Mouse (Mus musculus) olfactory bulb, adult 2 months (tissue): ENCODE data around the gene Sept1. TPM values are rescaled to one million over a fixed set of nuclear protein-coding genes. Genes with fewer than 3 reads are reported as not detected.

Experiments used
- H3K27ac ChIP-seq: fragments of 200-500 bp; 2 replicates; pipeline ENCODE4 v1.5.1; 2012; ENCODE audit warnings: low read depth, low read length; ENCODE audit not compliant: insufficient read depth
- H3K4me1 ChIP-seq: fragments of 200-500 bp; 2 replicates; pipeline ENCODE4 v1.6.1; 2012; ENCODE audit warnings: low read length; ENCODE audit not compliant: control insufficient read depth, insufficient read depth
- H3K4me3 ChIP-seq: fragments of 200-500 bp; 2 replicates; pipeline ENCODE4 v1.5.1; 2012; ENCODE audit warnings: mild to moderate bottlenecking, low read depth, low read length, moderate library complexity; ENCODE audit not compliant: insufficient read depth
- CTCF ChIP-seq: fragments of 200-500 bp; IDR thresholded peaks from 2 replicates; pipeline ENCODE4 v1.5.1; 2012; ENCODE audit warnings: low read depth, mild to moderate bottlenecking, low read length, moderate library complexity; ENCODE audit not compliant: insufficient read depth
- POLR2A ChIP-seq: fragments of 200-500 bp; IDR thresholded peaks from 2 replicates; pipeline ENCODE4 v1.6.1; 2012; ENCODE audit warnings: mild to moderate bottlenecking, low read depth, low read length, moderate library complexity; ENCODE audit not compliant: insufficient read depth
- WGBS: fragments of 180-500 bp; shearing (Covaris S2); methylation state at CpG from one replicate; pipeline ENCODE4 v1.1.7; 2018; 5-methylcytosine and 5-hydroxymethylcytosine counted together
- polyA plus RNA-seq: library from polyadenylated mRNA; stranded (reverse); fragments of >200 nt; gene quantifications from 2 replicates; pipeline ENCODE4 v1.2.4, GENCODE M21; 2012; ENCODE audit warnings: low replicate concordance; ENCODE audit not compliant: missing spikeins, insufficient read depth, insufficient read length

Gene Sept1
- polyA plus RNA-seq, 1 experiment: 2,394 TPM

- TF ChIP-seq CTCF: no peak
- TF ChIP-seq POLR2A: no peak
- 52% methylated on average over 2 of the region's 2 CpGs for WGBS
- Histone ChIP-seq H3K4me1 (peaks cover 11% of the 10 kb centered on the region), H3K4me3 (no peak overlapping the region), H3K27ac (no peak overlapping the region)
These were observed 1.8 kb upstream of the Sept1 start for GRCm38 (mm10) chr7:127234777-127235176.

GRCm38 (mm10) chr7:127233765-127234164 is 835 bp upstream of the Sept1 start:
- WGBS: 3% methylated on average over 9 of the region's 9 CpGs
- Histone ChIP-seq H3K4me3 (peak overlapping the region; percentile 86), H3K27ac (no peak overlapping the region), H3K4me1 (peaks cover 11% of the 10 kb centered on the region)
- no peak for TF ChIP-seq POLR2A
- no peak for TF ChIP-seq CTCF

GRCm38 (mm10) chr7:127233368-127233749 is 429 bp upstream of the Sept1 start:
- peaks cover 11% of the 10 kb centered on the region for H3K4me1 ChIP-seq
- H3K27ac ChIP-seq: peak overlapping the region; percentile 3; the same call in 1 of the 2 replicates
- no peak for TF ChIP-seq POLR2A
- TF ChIP-seq CTCF: no peak
- H3K4me3 ChIP-seq: peak overlapping the region; percentile 86
- under 1% methylated on average over 27 of the region's 27 CpGs for WGBS

- no peak for TF ChIP-seq POLR2A
- TF ChIP-seq CTCF: no peak
- WGBS: 2% methylated on average over 20 of the region's 20 CpGs
- Histone ChIP-seq H3K27ac (peak overlapping the region; percentile 86), H3K4me3 (peak overlapping the region; percentile 86), H3K4me1 (peaks cover 11% of the 10 kb centered on the region)
These were observed 906 bp downstream of the Sept1 start for GRCm38 (mm10) chr7:127231826-127232621.

- TF ChIP-seq POLR2A (no peak), CTCF (no peak)
- H3K27ac ChIP-seq: no peak overlapping the region
- WGBS: 30% methylated on average over 3 of the region's 3 CpGs
- peaks cover 11% of the 10 kb centered on the region for H3K4me1 ChIP-seq
- no peak overlapping the region for H3K4me3 ChIP-seq
These were observed 1.6 kb downstream of the Sept1 start for GRCm38 (mm10) chr7:127231376-127231775.

GRCm38 (mm10) chr7:127228615-127229303 is 4.2 kb downstream of the Sept1 start:
- H3K4me3 ChIP-seq: no peak overlapping the region
- H3K27ac ChIP-seq: no peak overlapping the region
- TF ChIP-seq POLR2A (no peak), CTCF (0 out of 2 replicates have a peak, but pooled peaks have one; percentile 26)
- peaks cover 11% of the 10 kb centered on the region for H3K4me1 ChIP-seq
- 55% methylated on average over 4 of the region's 4 CpGs for WGBS

- H3K4me3 ChIP-seq: no peak overlapping the region
- no peaks in the 10 kb centered on the region for H3K4me1 ChIP-seq
- no peak overlapping the region for H3K27ac ChIP-seq
- 80% methylated on average over 11 of the region's 11 CpGs for WGBS
- TF ChIP-seq CTCF (no peak), POLR2A (no peak)
These were observed 7.6 kb downstream of the Sept1 start for GRCm38 (mm10) chr7:127225147-127225995.

GRCm38 (mm10) chr7:127224616-127225015 is 8.3 kb downstream of the Sept1 start:
- Histone ChIP-seq H3K4me1 (no peaks in the 10 kb centered on the region), H3K27ac (no peak overlapping the region), H3K4me3 (no peak overlapping the region)
- 94% methylated on average over 6 of the region's 6 CpGs for WGBS
- TF ChIP-seq CTCF (no peak), POLR2A (no peak)
